Mouse (Mus musculus) thymus, adult 2 months (tissue): ENCODE results near the gene Fam186a. TPM values are rescaled to one million over a fixed set of nuclear protein-coding genes. Genes with fewer than 3 reads are reported as not detected.
"Not testable (repeated sequence)": the region's sequence is repeated elsewhere in the genome, so short reads cannot be mapped to it uniquely, and the experiment has no call there.

Source experiments
- DNase-seq: peaks from one replicate; pipeline ENCODE4 v3.0.0; 2021
- H3K27ac ChIP-seq: fragments of 200-500 bp; 2 replicates; pipeline ENCODE4 v1.5.1; 2012; ENCODE audit warnings: low read length, control low read depth; ENCODE audit not compliant: control insufficient read depth, insufficient read depth
- H3K27me3 ChIP-seq: fragments of 200-500 bp; 2 replicates; pipeline ENCODE4 v1.6.1; 2012; ENCODE audit warnings: mild to moderate bottlenecking, low read length, moderate library complexity, mixed read lengths; ENCODE audit not compliant: control insufficient read depth, insufficient read depth
- H3K36me3 ChIP-seq: fragments of 200-500 bp; 2 replicates; pipeline ENCODE4 v1.6.1; 2012; ENCODE audit warnings: mild to moderate bottlenecking, low read length, moderate library complexity; ENCODE audit not compliant: control insufficient read depth, insufficient read depth
- H3K4me1 ChIP-seq: fragments of 200-500 bp; replicated peaks from 2 replicates; pipeline ENCODE4 v1.6.1; 2012; ENCODE audit warnings: low read length; ENCODE audit not compliant: control insufficient read depth, insufficient read depth
- H3K4me3 ChIP-seq: fragments of 200-500 bp; 2 replicates; pipeline ENCODE4 v1.5.1; 2012; ENCODE audit warnings: mild to moderate bottlenecking, low read length, control low read depth, moderate library complexity; ENCODE audit not compliant: control insufficient read depth, insufficient read depth
- CTCF ChIP-seq: fragments of 200-500 bp; IDR thresholded peaks from 2 replicates; pipeline ENCODE4 v1.5.1; 2012; ENCODE audit warnings: mild to moderate bottlenecking, control low read depth, low read length, moderate library complexity, borderline replicate concordance; ENCODE audit not compliant: control insufficient read depth, poor library complexity, insufficient read depth; ENCODE audit errors: extremely low read depth
- POLR2A ChIP-seq: fragments of 200-500 bp; IDR thresholded peaks from 2 replicates; pipeline ENCODE4 v1.6.1; 2012; ENCODE audit warnings: mild to moderate bottlenecking, low read length, control low read depth, moderate library complexity; ENCODE audit not compliant: control insufficient read depth, poor library complexity, insufficient read depth; ENCODE audit errors: extremely low read depth
- WGBS: fragments of 180-500 bp; shearing (Covaris S2); methylation state at CpG from one replicate; pipeline ENCODE4 v1.1.7; 2018; 5-methylcytosine and 5-hydroxymethylcytosine counted together
- polyA plus RNA-seq: library from polyadenylated mRNA; depleted of rRNA; stranded (reverse); fragments of >200 nt; gene quantifications from 2 replicates; pipeline ENCODE4 v1.2.3, GENCODE M21; 2012

Fam186a gene
- polyA plus RNA-seq, 1 experiment, result 0.09 TPM

DNA sequence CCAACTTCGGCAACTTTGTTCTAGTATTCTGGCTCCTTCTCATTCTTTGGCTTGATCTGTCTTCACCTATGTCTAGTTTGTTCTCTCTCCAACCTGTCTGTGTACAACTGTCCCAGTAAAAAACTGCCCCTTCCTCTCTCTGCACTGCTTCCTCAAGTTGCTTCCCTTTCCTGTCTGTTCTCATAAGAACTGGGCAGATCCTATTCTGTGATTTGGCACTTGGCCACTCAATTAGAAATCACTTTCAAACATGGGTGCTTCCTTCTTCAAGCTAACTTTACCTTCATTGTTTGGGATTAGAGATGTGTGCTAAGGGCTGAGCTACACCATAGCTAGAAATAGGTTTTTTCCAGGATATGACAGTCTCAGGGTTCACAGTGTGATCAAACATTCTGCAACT is 3.7 kb upstream of the Fam186a start:
- no peak for TF ChIP-seq CTCF
- no peak for TF ChIP-seq POLR2A
- no peak for DNase-seq
- Histone ChIP-seq H3K36me3 (no peaks in the 10 kb centered on the region), H3K27me3 (no peaks in the 10 kb centered on the region), H3K4me3 (no peak overlapping the region), H3K4me1 (0 out of 2 replicates have a peak, but pooled peaks cover 2% of the 10 kb centered on the region), H3K27ac (no peak overlapping the region)
- WGBS, result 67% methylated on average over 1 of the region's 1 CpGs

DNA sequence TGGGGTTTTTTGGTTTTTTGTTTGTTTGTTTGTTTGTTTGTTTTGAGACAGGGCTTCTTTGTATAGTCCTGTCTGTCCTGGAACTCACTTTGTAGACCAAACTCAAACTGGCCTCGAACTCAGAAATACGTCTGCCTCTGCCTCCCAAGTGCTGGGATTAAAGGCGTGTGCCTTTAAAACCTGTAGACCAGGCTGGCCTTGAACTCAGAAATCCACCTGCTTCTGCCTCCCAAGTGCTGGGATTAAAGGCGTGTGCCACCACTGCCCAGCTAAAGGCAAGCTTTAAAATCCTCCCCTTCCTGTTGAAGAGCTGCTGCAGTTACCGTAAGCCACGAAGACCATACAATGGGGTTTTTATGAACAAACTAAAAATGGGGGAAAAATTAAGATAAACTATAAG is 2.9 kb upstream of the Fam186a start, which contains the start of gene Larp4:
Gene Larp4 (plus strand): TSS at position 301 of the 400 bp plus-strand sequence.
- H3K4me1 ChIP-seq, H3K27ac ChIP-seq, H3K27me3 ChIP-seq, DNase-seq, H3K4me3 ChIP-seq, H3K36me3 ChIP-seq: not testable (repeated sequence)
- 88% methylated on average over 6 of the region's 6 CpGs for WGBS

DNA sequence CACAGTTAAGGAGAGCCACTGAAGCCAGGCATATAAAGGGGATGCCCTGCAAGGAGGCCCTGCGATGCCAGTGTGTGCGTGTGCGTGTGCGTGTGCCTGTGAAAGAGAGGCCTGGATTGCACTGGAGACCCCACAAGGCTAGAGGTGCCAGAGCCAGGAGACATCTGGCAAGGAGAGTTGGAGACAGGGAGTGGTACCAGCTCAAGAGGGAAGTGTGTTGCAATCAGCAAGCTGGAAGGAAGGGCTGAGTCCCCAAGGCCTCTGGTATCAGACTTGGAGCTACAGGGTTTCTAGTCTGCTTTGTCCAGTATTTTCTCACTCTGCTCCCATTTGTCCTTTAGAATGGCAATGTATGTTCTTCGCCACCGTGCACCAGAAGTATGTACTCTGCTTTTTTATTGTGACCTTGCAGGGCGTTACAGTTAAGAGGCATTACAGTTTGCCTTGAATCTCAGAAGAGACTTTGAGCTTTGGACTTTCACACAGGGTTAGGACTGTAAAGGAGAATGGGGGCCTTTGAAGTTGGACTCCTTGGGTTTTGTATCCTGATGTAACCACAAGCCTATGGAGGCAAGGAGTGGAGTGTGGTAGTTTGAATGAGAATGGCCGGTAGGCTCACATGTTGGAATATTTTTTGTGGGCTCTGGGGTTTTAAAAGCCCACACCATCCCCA is 1.6 kb downstream of the Fam186a start:
- no peak for TF ChIP-seq POLR2A
- Histone ChIP-seq H3K36me3 (no peaks in the 10 kb centered on the region), H3K4me3 (no peak overlapping the region), H3K27me3 (no peaks in the 10 kb centered on the region), H3K27ac (no peak overlapping the region), H3K4me1 (no peaks in the 10 kb centered on the region)
- 98% methylated on average over 8 of the region's 8 CpGs for WGBS
- no peak for DNase-seq

DNA sequence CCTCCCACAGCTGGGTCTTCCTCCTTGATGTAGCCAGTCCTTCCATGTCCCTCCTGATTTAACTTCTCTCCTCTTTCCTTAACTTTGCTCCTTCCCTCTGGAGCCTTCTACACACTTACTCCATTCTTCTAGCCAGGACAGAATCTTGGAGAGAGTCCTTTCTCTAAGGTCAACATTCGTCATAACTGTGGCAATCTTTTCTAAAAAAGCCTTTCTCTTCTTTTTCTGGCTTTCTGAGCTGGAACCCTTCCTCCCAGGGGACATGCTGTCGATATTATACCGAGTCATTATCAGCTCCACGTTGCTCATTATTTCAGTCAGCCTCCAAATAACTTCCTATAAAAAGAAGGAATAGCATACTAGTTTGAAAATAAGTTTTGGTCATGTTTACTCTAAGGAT is 11.5 kb downstream of the Fam186a start:
- Histone ChIP-seq H3K4me1 (no peaks in the 10 kb centered on the region), H3K36me3 (no peaks in the 10 kb centered on the region), H3K27me3 (no peaks in the 10 kb centered on the region), H3K27ac (no peak overlapping the region), H3K4me3 (no peak overlapping the region)
- no peak for TF ChIP-seq POLR2A
- no peak for TF ChIP-seq CTCF
- WGBS, result 69% methylated on average over 4 of the region's 4 CpGs
- no peak for DNase-seq

DNA sequence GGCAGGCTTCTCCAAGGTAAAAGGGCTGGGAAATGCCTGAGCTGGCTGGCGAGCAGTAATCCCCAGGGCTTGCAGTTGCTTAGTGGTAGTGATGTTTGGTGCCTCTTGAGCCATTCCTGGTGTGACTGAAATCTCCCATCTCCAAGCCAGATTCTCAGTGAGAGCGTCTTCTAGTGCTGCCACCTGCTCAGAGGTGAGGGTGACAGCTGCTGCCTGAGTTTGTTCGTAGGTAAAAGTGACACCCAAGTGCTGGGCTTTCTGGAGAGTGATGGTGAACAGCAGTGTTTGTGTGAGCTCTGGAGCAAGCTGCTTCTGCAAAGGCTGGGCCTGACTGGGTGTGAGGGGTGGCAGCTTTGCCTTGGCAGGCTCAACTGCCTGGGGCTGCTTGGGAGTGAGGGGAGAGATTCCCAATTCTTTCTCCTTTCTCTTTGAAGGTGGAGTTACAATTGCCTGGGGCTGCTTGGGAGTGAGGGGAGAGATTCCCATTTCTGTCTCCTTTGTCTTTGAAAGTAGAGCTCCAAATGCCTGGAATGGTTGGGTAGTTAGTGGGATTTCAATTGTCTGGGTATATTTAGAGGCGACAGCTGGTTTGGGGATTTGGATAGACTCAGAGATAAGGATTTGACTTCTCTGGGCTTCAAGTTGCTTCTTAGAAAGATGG is 25.8 kb downstream of the Fam186a start:
- Histone ChIP-seq H3K4me3 (no peak overlapping the region), H3K27ac (no peak overlapping the region), H3K36me3 (no peaks in the 10 kb centered on the region), H3K4me1 (no peaks in the 10 kb centered on the region; the same call in 1 of the 2 replicates), H3K27me3 (no peaks in the 10 kb centered on the region)
- WGBS, result 95% methylated on average over 4 of the region's 4 CpGs
- no peak for TF ChIP-seq CTCF
- no peak for DNase-seq

DNA sequence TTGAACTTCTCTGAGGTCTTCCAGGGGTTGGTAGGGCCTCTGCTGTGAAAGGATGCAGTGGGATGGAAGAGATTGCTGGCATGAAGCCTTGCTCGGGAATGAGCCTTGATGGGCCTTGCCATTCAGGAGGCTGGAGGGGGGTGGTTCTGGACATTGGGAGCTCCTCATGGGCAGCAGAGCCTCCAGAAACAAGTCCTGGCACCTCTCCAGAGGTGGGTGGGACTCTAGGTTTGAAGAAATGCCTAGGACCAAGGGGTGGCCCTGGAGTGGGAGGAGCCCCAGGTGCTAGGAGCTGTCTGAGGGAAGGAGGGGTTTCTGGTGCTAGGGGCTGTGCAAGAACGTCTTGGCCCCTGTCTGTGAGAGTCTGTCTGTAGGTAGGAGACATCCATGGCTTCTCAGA is 26.4 kb downstream of the Fam186a start:
- no peak overlapping the region for H3K27ac ChIP-seq
- H3K4me3 ChIP-seq, result no peak overlapping the region
- no peaks in the 10 kb centered on the region for H3K27me3 ChIP-seq
- no peak for TF ChIP-seq CTCF
- TF ChIP-seq POLR2A, result no peak
- no peaks in the 10 kb centered on the region; the same call in 1 of the 2 replicates for H3K4me1 ChIP-seq
- H3K36me3 ChIP-seq, result no peaks in the 10 kb centered on the region
- no peak for DNase-seq
- WGBS, result 65% methylated on average over 2 of the region's 2 CpGs

DNA sequence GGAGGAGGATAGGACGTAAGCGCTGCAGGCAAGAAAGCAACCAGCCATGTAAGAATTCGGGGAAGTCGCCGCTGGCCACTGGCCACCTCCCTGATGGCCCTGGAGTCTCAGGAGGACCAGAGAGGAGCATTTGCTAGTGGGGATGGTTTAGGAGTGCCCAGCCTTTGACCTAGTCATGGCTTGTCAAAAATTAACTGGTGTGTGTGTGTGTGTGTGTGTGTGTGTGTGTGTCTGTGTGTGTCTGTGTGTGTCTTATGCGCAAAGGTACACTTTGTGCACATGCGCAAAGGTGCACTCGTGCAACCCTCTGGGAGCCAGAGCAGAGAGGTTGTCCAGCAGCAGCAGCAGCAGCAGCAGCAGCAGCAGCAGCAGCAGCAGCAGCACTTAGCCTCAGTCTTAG is 29.0 kb downstream of the Fam186a start:
- WGBS, result 86% methylated on average over 8 of the region's 8 CpGs
- H3K4me1 ChIP-seq, result no peaks in the 10 kb centered on the region; the same call in 1 of the 2 replicates
- DNase-seq, result no peak
- no peak overlapping the region for H3K4me3 ChIP-seq
- no peak for TF ChIP-seq POLR2A
- no peak for TF ChIP-seq CTCF
- no peak overlapping the region for H3K27ac ChIP-seq
- H3K36me3 ChIP-seq, result no peaks in the 10 kb centered on the region
- H3K27me3 ChIP-seq, result no peaks in the 10 kb centered on the region

DNA sequence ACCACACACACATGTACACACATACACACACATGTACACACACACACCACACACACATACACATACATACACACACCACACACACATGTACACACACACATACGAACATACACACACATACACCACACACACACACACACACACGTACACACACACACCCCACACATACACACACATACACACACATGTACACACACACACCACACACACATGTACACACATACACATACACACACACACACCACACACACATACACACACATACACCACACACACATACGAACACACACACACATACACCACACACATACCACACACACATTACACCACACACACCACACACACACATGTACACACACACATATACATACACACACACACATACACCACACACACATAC is 30.2 kb downstream of the Fam186a start:
- 93% methylated on average over 3 of the region's 3 CpGs for WGBS
- no peak overlapping the region for H3K27ac ChIP-seq
- no peak for TF ChIP-seq CTCF
- no peaks in the 10 kb centered on the region for H3K27me3 ChIP-seq
- no peak for DNase-seq
- H3K36me3 ChIP-seq, result no peaks in the 10 kb centered on the region
- no peak overlapping the region for H3K4me3 ChIP-seq
- H3K4me1 ChIP-seq, result no peaks in the 10 kb centered on the region; the same call in 1 of the 2 replicates
